Mouse (Mus musculus) thymus, postnatal 10 days (tissue): ENCODE measurements around the gene Armc7.
"Not testable (repeated sequence)": the region's sequence is repeated elsewhere in the genome, so short reads cannot be mapped to it uniquely, and the experiment has no call there.

Experiments used
- DNase-seq, 2 experiments: peaks; one replicate each; pipeline ENCODE4 v3.0.0; 2021; ENCODE audit warnings: low spot score in 2 of 2

Armc7 gene

DNA sequence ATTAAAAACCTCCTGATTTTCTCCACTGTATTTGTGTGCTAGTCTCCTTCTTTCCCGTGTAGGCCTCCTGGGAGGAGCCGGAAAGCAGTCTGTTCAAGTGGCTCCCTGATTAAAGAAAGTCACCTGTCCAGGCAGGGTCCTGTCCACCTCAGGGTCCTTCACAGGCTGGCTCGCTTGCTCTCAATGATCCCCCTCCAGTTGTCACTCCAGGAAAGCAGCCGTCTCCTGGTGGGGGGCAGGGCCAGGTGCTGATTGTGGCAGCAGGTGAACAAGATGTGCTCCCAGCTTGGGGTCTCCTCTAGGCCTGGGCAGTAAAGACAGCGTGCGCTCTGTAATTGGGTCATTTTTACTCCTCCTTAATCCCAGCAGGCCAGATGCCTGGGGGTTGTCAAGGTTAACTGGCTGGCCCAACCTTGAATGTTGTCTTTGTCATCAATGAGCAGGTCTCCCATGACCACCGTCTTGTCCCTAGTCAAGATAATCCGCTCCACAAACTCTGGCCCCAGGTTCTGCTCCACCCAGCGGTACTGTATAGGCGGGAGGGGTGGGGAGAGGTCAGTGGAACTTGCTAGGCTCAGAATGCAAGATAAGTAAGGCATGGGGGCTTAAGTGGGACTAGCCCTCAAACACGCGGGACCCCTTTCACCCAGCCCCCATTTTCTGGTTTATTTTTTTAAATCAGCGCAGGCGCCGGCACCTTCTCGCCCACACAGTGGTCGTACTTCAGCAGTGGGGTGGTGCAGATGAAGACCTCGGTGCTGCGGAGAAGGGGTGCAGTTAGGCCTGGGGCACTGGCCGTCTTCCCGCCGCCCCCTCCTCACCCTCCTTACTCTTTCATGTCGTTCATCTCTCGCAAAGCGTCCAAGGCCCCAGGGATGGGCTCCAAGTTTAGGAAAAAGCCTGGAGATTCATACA lies 15.2 kb downstream of the Armc7 start:
- DNase-seq = no peak

DNA sequence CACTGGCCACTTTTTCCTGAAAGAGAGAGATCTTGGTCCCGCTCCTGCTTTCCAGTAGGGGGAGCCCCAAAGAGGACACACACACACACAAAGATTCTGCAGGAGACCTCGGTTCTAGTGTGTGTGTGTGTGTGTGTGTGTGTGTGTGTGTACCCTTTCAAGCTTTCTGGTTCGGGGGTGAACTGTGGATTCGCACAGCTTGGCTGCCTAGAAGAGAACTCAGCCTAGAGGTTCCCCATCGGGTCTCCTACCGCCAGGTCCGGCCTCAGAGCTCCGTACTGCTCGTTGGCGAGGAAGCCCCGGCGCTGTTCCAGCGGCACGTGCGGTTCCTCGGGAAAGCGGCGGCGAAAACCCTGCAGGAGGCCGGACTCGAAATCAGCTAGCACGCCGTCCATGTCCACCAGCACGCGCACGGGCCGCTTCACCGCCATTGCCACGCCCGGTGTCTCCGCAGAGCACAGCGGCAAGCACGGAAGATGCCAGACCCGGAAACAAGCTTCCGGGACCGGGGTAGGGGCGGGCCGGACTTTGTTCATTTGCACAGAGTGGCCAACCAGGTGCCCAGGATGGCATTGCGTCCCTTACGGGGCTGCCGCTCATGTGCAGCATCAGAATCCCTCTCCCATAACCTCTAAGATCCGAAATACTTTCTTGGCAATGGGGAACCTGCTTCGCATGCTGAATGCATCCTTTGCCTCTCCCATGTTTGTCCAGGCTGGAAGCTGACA lies 16.1 kb downstream of the Armc7 start, which contains the start of gene Nt5c:
Gene Nt5c (minus strand): TSS at position 507 of the 728 bp plus-strand sequence.
- peak; percentile 75 to 81 for DNase-seq

DNA sequence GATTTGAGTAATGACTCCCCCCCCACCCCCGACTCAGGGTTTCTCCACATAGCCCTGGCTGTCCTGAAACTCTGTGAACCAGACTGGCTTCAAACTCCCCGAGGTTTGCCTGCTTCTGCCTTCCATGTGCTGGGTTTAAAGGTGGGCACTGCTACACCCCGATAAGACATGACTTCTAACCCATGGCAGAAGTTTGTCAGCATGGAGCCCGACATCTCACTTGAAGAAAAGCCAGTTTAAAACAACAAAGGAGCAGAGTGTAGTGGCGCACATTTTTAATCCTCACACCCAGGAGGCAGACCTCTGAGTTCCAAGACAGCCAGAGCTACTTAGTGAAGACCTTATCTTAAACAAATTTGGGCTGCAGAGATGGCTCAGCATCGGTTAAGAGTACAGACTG lies 16.9 kb downstream of the Armc7 start:
- DNase-seq = no peak

DNA sequence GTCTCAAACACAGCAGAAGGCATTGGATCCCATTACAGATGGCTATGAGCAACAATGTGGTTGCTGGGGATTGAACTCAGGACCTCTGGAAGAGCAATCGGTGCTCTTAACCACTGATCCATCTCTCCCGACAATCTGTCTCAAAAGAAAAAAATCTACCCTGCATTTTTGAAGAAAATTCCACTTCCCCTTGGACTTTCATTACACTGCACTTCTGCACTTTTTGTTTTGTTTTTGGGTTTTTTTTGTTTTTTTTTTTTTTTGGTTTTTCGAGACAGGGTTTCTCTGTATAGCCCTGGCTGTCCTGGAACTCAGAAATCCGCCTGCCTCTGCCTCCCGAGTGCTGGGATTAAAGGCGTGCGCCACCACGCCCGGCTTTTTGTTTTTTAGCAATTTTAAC lies 21.1 kb downstream of the Armc7 start:
- DNase-seq = not testable (repeated sequence)

DNA sequence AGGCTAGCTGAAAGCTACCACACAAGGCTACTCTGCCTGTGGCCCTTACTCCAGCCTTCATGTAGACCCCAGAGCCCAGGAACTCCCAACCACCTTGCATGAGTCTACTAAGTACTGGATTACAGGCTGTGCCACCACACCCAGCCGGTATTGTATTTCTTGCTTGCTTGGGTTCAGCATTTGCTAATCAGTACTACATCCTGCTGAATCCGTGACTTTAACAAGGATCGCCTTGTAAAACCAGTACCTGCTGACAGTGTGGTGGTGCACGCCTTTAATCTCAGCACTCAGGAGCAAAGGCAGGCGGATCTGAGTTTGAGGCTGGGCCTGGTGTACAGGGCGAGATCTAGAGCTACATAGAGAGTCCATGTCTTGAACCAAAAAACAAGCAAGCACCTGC lies 27.2 kb downstream of the Armc7 start:
- no peak for DNase-seq

DNA sequence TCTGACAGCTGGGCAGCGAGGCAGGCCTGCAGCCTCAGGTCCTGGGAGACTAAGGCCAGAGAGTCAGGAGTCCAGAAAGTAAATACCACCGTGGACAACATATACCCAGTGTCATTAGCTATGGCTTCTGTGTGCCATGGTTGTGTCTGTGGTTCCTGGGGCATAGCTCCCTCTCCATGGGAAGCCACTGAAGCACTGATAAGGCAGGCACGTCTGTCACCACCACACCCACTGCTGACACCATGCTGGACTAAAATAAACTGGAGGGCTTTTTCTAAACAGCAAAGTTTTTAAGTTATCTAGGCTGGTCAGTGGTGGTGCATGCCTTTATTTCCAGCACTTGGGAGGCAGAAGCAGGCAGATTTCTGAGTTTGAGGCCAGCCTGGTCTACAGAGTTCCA lies 31.1 kb downstream of the Armc7 start:
- no peak for DNase-seq

DNA sequence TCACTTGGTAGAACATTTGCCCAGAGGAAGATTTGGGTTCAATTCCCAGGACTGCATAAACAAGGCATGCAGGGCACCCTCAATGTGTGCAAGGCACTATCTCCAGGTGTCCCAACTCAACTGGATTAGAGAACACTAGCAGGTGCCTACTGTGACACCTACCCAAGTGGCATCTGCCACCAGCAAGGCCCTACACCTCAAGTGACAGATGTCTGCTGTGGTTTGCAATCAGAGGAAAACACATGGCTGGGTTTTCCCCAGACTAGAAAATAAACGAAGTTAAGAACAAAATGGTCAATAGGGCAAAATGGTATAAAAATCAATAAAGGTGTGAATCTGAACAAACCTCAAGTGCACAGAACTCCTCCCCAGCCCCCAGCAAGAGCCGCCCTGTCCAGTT lies 32.6 kb downstream of the Armc7 start:
- peak in 1 of 2 experiments; percentile 41 for DNase-seq

DNA sequence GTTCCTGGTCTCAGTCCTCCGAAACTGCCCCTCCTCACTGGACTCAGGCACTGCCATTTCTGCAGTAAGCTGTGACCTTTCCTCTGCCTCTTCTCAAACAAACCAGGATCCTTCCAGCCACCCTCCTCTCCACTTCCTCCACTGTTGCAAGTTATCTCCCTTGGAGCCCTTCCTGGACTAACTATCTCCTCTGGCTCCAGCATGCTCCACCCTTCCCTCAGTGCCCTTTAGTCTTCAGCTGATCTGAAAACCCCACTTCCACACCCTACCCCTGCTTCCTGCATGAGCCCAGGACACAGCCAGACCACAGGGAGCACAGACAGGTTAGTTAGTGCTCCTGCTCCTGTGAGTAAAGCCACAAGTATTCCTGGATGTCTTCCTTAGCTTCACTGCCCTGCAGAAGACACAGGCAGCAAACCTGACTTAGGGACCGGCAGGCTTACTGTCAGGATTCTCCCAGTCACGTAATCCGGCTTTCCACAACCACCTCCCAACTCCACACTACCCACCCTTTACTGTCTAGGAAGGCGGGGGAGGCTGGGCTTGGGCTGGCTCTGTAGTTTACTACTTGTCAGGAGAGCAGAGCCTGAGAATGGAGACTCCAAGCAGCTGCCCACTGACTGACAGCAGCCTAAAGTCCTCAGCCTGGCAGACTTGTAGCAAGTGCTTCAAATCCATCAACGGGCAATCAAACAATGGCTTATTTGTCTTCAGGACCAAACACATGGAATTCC lies 34.5 kb downstream of the Armc7 start:
- DNase-seq = no peak

DNA sequence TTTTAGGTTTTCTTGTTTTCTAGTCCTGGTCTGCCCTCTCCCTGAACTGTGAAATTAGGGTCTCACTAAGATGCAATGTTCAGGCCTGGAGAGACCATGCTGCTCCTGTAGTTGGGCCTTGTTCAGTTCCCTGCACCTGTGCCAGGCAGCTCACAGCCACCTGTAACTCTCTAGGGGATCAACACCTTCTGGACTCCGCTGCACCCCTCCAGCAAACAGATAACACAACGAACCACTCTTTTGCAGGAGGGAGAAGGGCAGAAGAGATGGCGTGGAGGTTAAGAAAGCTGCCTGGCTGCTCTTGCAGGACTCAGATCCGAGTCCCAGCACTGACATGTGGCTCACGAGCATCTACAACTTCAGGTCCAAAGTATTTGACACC lies 35.0 kb downstream of the Armc7 start:
- no peak for DNase-seq

DNA sequence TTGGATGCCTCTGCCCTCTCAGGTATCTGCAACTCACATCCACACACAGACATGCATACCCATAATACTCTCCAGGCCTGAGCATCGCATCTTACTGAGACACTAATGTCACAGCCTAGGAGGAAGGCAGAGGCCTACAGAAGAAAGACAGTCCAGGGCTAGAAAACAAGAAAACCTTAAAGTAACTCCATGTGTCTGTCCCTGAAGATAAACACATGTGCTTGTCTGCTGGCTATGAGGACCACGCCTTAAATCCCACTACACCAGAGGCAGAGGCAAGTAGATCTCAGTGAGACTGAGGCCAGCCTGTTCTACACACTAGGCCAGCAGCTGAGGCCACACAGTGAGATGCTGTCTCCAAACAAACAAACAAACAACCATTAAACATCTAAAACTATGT lies 35.7 kb downstream of the Armc7 start:
- no peak for DNase-seq

DNA sequence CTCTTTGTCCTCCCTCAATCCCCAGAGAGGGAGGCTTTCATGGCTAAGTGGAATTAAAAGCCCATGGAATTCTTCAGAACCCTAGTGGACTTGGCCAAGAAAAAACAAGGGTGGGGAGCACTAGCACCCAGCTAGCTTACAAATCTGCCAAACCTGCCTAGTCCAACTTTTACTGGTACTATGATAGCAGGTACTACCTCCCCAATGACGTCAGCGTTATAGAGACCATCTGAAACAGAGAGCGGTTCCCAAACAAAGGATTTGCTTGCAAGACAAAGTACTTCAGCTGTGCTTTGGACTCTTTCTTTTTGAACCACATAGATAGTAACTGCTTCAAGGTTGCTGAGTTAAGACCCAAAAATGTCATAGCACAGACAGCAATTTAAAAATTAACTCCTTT lies 36.5 kb downstream of the Armc7 start:
- DNase-seq = no peak

DNA sequence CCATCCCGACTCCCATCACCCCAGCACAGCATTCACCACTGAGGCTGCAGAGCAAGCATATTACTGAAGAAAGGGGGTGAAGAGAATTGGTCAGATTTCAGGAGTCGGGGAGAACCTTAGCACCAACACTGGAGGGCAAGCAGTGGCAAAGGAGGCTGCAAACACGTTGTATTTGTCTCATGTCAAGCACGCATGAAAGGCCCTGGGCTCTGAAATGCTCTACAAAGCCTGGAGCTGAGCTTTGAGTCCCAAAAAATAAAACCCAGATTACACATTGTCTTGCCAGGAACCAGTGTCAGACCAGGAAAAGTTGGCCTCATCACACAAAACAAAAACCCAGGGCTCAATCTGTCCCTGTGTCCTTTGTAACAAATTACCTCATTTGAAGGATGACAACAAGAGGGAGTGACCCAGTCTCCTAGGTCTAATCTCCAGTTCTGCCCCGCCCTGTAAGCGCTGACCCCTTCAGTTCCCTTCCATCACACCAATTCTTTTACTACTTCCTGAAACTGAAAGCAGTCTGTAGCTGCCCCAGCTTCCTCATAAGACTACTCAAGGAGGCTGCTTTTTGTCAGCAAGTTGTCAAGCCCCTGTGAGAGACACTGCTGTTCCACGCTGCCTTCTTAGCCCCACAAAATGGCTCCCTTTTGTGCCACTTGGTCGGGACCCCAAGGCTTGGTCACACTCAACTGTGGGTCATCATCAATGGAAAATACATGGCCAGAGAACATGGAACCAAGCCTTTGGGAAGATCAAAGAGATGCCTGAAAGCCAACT lies 37.1 kb downstream of the Armc7 start:
- peak; percentile 34 to 40 for DNase-seq

DNA sequence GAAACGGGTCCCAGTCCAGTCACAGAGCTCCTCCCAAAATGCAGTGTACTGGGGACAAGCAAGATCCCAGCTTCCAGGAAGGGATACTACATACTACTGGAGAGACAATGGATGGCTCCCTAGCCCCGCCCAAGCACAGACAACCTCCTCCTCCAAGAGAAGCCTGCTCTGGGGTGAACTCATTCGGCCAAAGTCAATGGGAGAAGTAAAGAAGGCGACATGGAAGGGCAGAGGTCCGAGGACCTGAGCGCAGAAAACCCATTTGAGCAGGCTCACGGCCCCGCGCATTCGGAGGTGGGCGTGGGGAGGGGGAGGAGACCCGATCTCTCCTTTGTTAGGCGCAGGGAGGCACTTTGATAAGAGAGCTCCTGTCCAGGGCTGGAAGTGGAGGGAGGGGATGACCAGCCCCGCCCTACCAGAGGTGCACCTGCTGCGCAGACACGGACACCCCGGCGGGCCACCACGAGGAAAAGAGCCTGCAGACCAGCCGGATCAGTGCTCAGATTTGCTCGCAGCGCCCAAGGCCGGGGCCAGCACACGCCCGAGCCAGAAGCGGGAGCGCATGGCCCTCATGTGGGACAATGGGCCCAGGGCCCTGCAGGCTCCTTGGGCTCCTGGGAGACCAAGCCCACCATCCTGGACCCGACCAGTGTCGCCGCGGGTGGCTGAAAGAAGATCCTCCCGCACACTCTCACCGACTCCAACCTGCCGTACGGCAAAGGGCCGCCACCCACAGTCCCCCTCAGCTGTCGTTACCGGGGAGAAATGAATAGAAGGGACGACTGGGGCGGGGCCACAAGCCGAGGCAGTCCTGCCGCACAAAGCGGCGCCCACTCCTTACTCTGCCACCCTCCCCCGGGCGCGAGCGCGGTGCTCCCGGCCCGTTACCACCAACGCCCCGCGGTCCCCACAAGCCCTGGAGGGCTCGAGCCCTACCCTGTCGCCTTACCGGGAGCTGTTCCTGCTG lies 38.1 kb downstream of the Armc7 start:
- peak in 1 of 2 experiments; percentile 38 for DNase-seq

DNA sequence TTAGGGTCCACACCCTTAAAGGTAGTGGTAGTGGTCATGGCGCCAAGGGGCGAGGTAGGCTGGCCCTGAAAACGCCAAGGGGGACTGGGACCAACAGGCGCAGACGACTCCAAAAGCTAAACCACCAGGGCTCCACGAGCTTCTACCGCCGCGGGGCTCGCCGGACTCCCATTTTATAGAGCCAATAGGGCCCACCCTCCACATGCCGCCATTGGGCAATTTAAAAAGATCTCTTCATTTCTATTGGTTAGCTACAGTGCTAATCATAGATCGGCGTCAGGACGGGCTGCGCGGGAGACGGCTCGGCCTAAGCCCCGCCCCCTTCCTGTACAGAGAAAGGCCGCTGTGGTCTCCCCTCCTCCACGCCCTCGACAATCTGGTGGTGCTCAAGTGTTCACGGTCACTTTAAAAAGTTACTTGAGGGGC lies 38.8 kb downstream of the Armc7 start, which contains the start of gene Jpt1:
Gene Jpt1 (minus strand): TSS at position 150 of the 426 bp plus-strand sequence.
- DNase-seq = peak; percentile 95 to 97

DNA sequence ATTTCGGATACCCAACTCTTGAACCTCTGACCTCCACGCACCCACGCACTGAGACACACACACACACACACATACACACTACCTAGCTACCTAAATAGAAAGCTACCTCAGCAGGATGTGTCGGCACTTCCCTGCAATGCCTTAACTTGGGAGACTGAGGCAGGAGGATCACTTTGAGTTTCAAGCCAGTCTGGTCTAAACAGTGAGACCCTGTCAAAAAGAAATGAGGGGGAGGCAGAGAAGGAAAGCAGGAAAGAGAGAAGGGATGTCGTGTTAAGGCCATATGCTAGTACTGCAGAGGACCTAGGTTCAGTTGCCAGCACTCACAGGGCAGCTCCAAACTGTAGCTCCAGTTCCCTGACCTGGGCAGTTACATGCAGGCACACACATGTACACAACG lies 39.6 kb downstream of the Armc7 start:
- no peak for DNase-seq

DNA sequence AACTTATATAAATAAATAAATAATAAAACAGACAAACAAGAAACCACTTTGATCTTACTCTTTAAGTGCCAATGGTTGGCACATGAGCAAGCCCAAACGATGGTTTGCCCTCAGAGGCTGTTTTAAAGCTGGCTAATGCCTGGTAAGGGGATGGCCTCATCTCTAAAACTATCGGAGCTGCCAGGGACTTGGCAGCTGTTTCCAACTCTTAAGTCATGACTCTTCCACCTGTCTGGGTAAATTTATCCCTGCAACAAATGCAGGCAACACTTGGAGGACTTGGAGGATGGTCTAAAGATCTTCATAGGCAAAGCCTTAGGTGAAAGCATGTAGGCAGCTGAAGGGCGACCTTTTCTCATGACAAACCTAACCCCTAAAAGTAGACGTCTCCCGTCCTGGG lies 41.5 kb downstream of the Armc7 start:
- DNase-seq = no peak

DNA sequence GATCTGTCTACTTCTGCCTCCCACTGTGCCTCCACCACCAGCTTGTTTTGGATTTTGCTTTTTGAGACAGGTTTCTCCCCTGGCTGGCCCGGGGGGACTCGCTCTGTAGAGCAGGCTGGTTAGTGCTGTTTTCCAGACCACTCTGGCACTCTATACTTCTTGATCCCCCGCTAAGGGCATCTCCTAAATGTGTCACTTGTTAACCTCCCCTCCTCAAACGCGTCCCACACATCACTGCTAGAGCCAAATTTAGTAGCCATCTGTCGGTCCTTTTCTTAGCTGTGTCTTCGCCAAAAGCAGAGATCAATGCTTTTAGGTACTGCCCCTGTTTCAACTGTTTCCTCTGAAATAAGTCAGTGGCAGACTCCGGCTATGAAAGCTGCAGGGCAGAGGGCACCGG lies 43.2 kb downstream of the Armc7 start:
- DNase-seq = no peak

DNA sequence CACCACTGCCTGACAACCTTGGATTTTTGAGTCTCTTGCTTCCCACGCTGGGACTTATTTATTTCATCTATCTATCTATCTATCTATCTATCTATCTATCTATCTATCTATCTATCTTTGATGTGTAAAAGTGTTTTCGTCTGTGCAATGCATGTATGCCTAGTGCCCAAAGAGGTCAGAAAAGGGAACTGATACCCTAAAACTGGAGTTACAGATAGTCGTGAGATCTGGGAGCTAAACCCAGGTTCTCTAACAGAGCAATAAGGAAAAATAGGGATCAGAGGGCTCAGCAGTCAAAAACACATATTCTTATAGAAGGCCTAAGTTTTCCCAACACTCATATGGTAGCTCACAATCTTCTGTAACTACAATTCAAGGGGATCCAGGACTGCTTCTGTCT lies 44.1 kb downstream of the Armc7 start:
- DNase-seq = no peak

DNA sequence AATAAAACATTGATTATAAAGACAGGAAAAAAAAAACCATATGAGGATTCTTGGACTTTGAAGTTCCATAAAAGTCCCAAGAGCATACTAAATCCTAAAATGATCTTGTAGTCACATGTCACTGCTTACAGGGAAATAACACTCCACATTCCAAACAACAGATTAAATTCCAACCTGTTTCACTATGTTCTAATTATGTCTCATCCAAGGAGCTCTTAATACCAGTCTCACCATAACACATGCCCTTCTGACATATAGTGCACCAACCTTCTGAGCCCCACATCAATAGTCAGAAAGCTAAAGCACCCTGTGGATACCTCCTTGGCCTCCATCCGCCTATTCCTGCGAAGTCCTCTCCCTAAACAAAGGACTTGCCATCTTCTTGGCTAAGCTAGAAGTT lies 44.8 kb downstream of the Armc7 start:
- DNase-seq = no peak

DNA sequence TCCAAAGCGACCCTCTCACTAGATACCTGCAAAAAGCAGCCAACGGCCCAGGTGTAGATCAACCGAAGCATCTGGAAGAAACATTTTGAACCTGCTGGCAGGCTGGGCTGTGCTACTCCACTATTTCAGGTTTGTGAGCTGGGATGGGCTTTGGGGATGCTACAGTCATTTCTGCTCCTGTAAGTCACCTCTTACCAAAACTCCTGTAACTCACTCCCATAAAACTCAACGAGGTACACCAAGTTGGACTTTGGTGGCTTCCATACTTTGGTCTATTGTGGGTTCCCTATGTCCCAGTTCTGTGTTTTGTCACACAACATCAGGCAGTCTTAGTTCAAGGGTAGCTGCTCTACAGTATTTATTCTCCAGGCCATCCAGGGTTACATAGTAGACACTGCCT lies 45.6 kb downstream of the Armc7 start:
- no peak for DNase-seq
